Mouse (Mus musculus): ENCODE data around the gene Tmem88b. TPM values are rescaled to one million over a fixed set of nuclear protein-coding genes. Genes with fewer than 3 reads are reported as not detected.
A peak's percentile ranks its signal among the peaks of the same experiment; 100 is the strongest.

The Tmem88b gene
- polyA plus RNA-seq, 1 experiment from 2014 or later: 0.54 TPM

- peaks cover 7% of the 10 kb centered on the region; the same call in 1 of the 2 replicates for H3K4me1 ChIP-seq (ENCODE audit: control insufficient read depth, insufficient read depth, low read length)
- H3K27me3 ChIP-seq (ENCODE audit: control insufficient read depth, insufficient read depth, low read length): no peaks in the 10 kb centered on the region
- ATAC-seq (ENCODE audit: insufficient number of reproducible peaks, insufficient read depth, low FRiP score, low read depth): no peak
- H3K4me2 ChIP-seq (replicated peaks; ENCODE audit: low read depth, low read length): peak overlapping the region; percentile 62
- WGBS: 38% methylated on average over 16 of the region's 16 CpGs
- H3K36me3 ChIP-seq (ENCODE audit: control insufficient read depth, insufficient read depth, low read length): no peaks in the 10 kb centered on the region
- H3K9me3 ChIP-seq (ENCODE audit: control insufficient read depth, low read depth, low read length): no peaks in the 10 kb centered on the region
- no peak overlapping the region; the same call in 1 of the 2 replicates for H3K27ac ChIP-seq (ENCODE audit: low read length)
- H3K9ac ChIP-seq (replicated peaks; ENCODE audit: low read depth, low read length): peak overlapping the region; percentile 65; the same call in 1 of the 2 replicates
- H3K4me3 ChIP-seq (ENCODE audit: low read depth, low read length): peak overlapping the region; percentile 58
Observed at GRCm38 (mm10) chr4:155783486-155784080, 2.1 kb downstream of the Tmem88b start.

GRCm38 (mm10) chr4:155780895-155781294 is 4.8 kb downstream of the Tmem88b start:
- Histone ChIP-seq H3K9ac (replicated peaks; ENCODE audit: low read depth, low read length) (no peak overlapping the region), H3K4me3 (ENCODE audit: low read depth, low read length) (no peak overlapping the region), H3K4me1 (ENCODE audit: control insufficient read depth, insufficient read depth, low read length) (peaks cover 7% of the 10 kb centered on the region; the same call in 1 of the 2 replicates), H3K27ac (ENCODE audit: low read length) (peak overlapping the region; percentile 67; the same call in 1 of the 2 replicates), H3K36me3 (ENCODE audit: control insufficient read depth, insufficient read depth, low read length) (no peaks in the 10 kb centered on the region), H3K9me3 (ENCODE audit: control insufficient read depth, low read depth, low read length) (no peaks in the 10 kb centered on the region), H3K4me2 (replicated peaks; ENCODE audit: low read depth, low read length) (no peak overlapping the region), H3K27me3 (ENCODE audit: control insufficient read depth, insufficient read depth, low read length) (no peaks in the 10 kb centered on the region)
- WGBS: 21% methylated on average over 6 of the region's 6 CpGs
- no peak for ATAC-seq (ENCODE audit: insufficient number of reproducible peaks, insufficient read depth, low FRiP score, low read depth)

GRCm38 (mm10) chr4:155779498-155779897 is 6.2 kb downstream of the Tmem88b start:
- Histone ChIP-seq H3K4me3 (ENCODE audit: low read depth, low read length) (no peak overlapping the region), H3K4me1 (ENCODE audit: control insufficient read depth, insufficient read depth, low read length) (peaks cover 16% of the 10 kb centered on the region; the same call in 1 of the 2 replicates), H3K27me3 (ENCODE audit: control insufficient read depth, insufficient read depth, low read length) (no peaks in the 10 kb centered on the region), H3K27ac (ENCODE audit: low read length) (no peak overlapping the region), H3K9me3 (ENCODE audit: control insufficient read depth, low read depth, low read length) (no peaks in the 10 kb centered on the region), H3K4me2 (replicated peaks; ENCODE audit: low read depth, low read length) (no peak overlapping the region), H3K9ac (replicated peaks; ENCODE audit: low read depth, low read length) (no peak overlapping the region), H3K36me3 (ENCODE audit: control insufficient read depth, insufficient read depth, low read length) (no peaks in the 10 kb centered on the region)
- 77% methylated on average over 4 of the region's 4 CpGs for WGBS
- ATAC-seq (ENCODE audit: insufficient number of reproducible peaks, insufficient read depth, low FRiP score, low read depth): no peak

GRCm38 (mm10) chr4:155777816-155778215 is 7.9 kb downstream of the Tmem88b start:
- 73% methylated on average over 2 of the region's 2 CpGs for WGBS
- no peaks in the 10 kb centered on the region for H3K27me3 ChIP-seq (ENCODE audit: control insufficient read depth, insufficient read depth, low read length)
- no peak overlapping the region for H3K27ac ChIP-seq (ENCODE audit: low read length)
- H3K4me2 ChIP-seq (replicated peaks; ENCODE audit: low read depth, low read length): no peak overlapping the region
- no peaks in the 10 kb centered on the region for H3K36me3 ChIP-seq (ENCODE audit: control insufficient read depth, insufficient read depth, low read length)
- no peak overlapping the region for H3K4me3 ChIP-seq (ENCODE audit: low read depth, low read length)
- no peaks in the 10 kb centered on the region for H3K9me3 ChIP-seq (ENCODE audit: control insufficient read depth, low read depth, low read length)
- H3K4me1 ChIP-seq (ENCODE audit: control insufficient read depth, insufficient read depth, low read length): peaks cover 20% of the 10 kb centered on the region; the same call in 1 of the 2 replicates
- H3K9ac ChIP-seq (replicated peaks; ENCODE audit: low read depth, low read length): no peak overlapping the region
- ATAC-seq (ENCODE audit: insufficient number of reproducible peaks, insufficient read depth, low FRiP score, low read depth): no peak

- Histone ChIP-seq H3K4me2 (replicated peaks; ENCODE audit: low read depth, low read length) (no peak overlapping the region), H3K36me3 (ENCODE audit: control insufficient read depth, insufficient read depth, low read length) (no peaks in the 10 kb centered on the region), H3K4me3 (ENCODE audit: low read depth, low read length) (no peak overlapping the region), H3K27me3 (ENCODE audit: control insufficient read depth, insufficient read depth, low read length) (no peaks in the 10 kb centered on the region), H3K27ac (ENCODE audit: low read length) (peak overlapping the region; percentile 48; the same call in 1 of the 2 replicates), H3K9me3 (ENCODE audit: control insufficient read depth, low read depth, low read length) (no peaks in the 10 kb centered on the region), H3K9ac (replicated peaks; ENCODE audit: low read depth, low read length) (no peak overlapping the region), H3K4me1 (ENCODE audit: control insufficient read depth, insufficient read depth, low read length) (peaks cover 20% of the 10 kb centered on the region; the same call in 1 of the 2 replicates)
- ATAC-seq (ENCODE audit: insufficient number of reproducible peaks, insufficient read depth, low FRiP score, low read depth): no peak
- WGBS: 60% methylated on average over 2 of the region's 2 CpGs
Observed at GRCm38 (mm10) chr4:155776704-155777335, 8.9 kb downstream of the Tmem88b start.

DNA sequence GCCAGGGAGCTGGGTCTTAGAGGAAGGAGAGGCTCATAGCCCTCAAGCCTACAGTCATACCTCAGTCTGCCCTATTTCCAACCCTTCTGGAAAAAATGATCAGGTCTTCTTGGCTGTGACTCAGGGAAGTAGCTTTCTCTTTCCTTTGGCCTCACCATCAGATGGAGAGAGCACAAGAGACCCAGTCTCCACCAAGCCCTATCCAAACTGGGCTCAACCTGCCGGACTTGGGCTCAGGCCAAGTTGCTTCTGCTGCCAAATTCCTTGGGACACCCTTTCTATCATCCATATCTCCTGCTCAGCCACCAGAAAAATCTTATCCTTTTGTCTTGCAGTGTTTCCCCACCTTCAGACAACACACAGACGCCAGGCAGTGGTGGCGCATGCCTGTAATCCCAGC is 9.8 kb downstream of the Tmem88b start:
- Histone ChIP-seq H3K9ac (replicated peaks; ENCODE audit: low read depth, low read length) (no peak overlapping the region), H3K27ac (ENCODE audit: low read length) (peak overlapping the region; percentile 89; the same call in 1 of the 2 replicates)
- WGBS: 75% methylated on average over 3 of the region's 3 CpGs

GRCm38 (mm10) chr4:155774971-155775740 is 10.5 kb downstream of the Tmem88b start:
- peak overlapping the region; percentile 89 for H3K27ac ChIP-seq (ENCODE audit: low read length)
- WGBS: 45% methylated on average over 9 of the region's 9 CpGs
- H3K4me2 ChIP-seq (replicated peaks; ENCODE audit: low read depth, low read length): peak overlapping the region; percentile 80
- H3K9me3 ChIP-seq (ENCODE audit: control insufficient read depth, low read depth, low read length): no peaks in the 10 kb centered on the region
- peak overlapping the region; percentile 37; the same call in 1 of the 2 replicates for H3K4me3 ChIP-seq (ENCODE audit: low read depth, low read length)
- peaks cover 15% of the 10 kb centered on the region; the same call in 1 of the 2 replicates for H3K4me1 ChIP-seq (ENCODE audit: control insufficient read depth, insufficient read depth, low read length)
- no peaks in the 10 kb centered on the region for H3K27me3 ChIP-seq (ENCODE audit: control insufficient read depth, insufficient read depth, low read length)
- no peaks in the 10 kb centered on the region for H3K36me3 ChIP-seq (ENCODE audit: control insufficient read depth, insufficient read depth, low read length)
- no peak for ATAC-seq (ENCODE audit: insufficient number of reproducible peaks, insufficient read depth, low FRiP score, low read depth)
- H3K9ac ChIP-seq (replicated peaks; ENCODE audit: low read depth, low read length): no peak overlapping the region

More for the DNA sequence above, 9.8 kb downstream of the Tmem88b start:
- H3K4me1 ChIP-seq (ENCODE audit: control insufficient read depth, insufficient read depth, low read length): peaks cover 17% of the 10 kb centered on the region; the same call in 1 of the 2 replicates
- no peaks in the 10 kb centered on the region for H3K9me3 ChIP-seq (ENCODE audit: control insufficient read depth, low read depth, low read length)
- H3K27me3 ChIP-seq (ENCODE audit: control insufficient read depth, insufficient read depth, low read length): no peaks in the 10 kb centered on the region
- H3K4me2 ChIP-seq (replicated peaks; ENCODE audit: low read depth, low read length): no peak overlapping the region
- ATAC-seq (ENCODE audit: insufficient number of reproducible peaks, insufficient read depth, low FRiP score, low read depth): no peak
- H3K4me3 ChIP-seq (ENCODE audit: low read depth, low read length): no peak overlapping the region
- H3K36me3 ChIP-seq (ENCODE audit: control insufficient read depth, insufficient read depth, low read length): no peaks in the 10 kb centered on the region

- peak within 1 kb of the TSS; percentile 89 for H3K27ac ChIP-seq (ENCODE audit: low read length)
- H3K9me3 ChIP-seq (ENCODE audit: control insufficient read depth, low read depth, low read length): no peaks in the 10 kb centered on the region
- H3K9ac ChIP-seq (replicated peaks; ENCODE audit: low read depth, low read length): 0 out of 2 replicates have a peak within 1 kb of the TSS, but pooled peaks have one; percentile 30
Observed at GRCm38 (mm10) chr4:155774280-155774754, 11.4 kb downstream of the Tmem88b start, which contains the start of gene Vwa1. Gene Vwa1, minus strand, starts transcription at chr4:155774698.

More at GRCm38 (mm10) chr4:155774280-155774754, 11.4 kb downstream of the Tmem88b start, which contains the start of gene Vwa1:
- 2% methylated on average over 35 of the region's 35 CpGs for WGBS
- Histone ChIP-seq H3K36me3 (ENCODE audit: control insufficient read depth, insufficient read depth, low read length) (no peaks in the 10 kb centered on the region), H3K27me3 (ENCODE audit: control insufficient read depth, insufficient read depth, low read length) (no peaks in the 10 kb centered on the region), H3K4me3 (ENCODE audit: low read depth, low read length) (peak within 1 kb of the TSS; percentile 37), H3K4me1 (ENCODE audit: control insufficient read depth, insufficient read depth, low read length) (peaks cover 22% of the 10 kb centered on the region; the same call in 1 of the 2 replicates), H3K4me2 (replicated peaks; ENCODE audit: low read depth, low read length) (peak within 1 kb of the TSS; percentile 80)
- peak; percentile 82 for ATAC-seq (ENCODE audit: insufficient number of reproducible peaks, insufficient read depth, low FRiP score, low read depth)

Data from stomach, embryonic 14.5 days (tissue).